Mouse (Mus musculus): ENCODE measurements around the gene Gm17018. TPM values are rescaled to one million over a fixed set of nuclear protein-coding genes. Genes with fewer than 3 reads are reported as not detected.

Gm17018 gene
- polyA plus RNA-seq, 1 experiment from 2014 or later, result 71.7 TPM

DNA sequence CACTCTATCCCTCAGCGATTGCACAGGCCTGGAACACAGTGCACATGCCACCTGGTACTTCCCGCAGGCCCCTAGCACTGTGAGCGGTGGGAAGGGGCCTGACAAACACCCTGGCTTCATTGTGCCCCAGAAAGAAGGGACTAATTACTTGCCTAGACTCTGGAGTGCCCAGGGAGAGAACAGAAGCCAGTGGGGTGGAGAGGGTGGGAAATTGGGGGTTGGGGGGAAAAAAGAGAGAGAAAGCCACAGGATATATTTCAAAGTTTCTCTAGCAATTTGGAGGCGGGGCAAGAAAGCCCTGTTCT is 55.8 kb downstream of the Gm17018 start:
- Histone ChIP-seq H3K27me3 (no peaks in the 10 kb centered on the region; the same call in 1 of the 2 replicates), H3K27ac (replicated peaks) (no peak overlapping the region), H3K4me1 (replicated peaks) (peaks cover 26% of the 10 kb centered on the region), H3K9ac (no peak overlapping the region), H3K4me3 (no peak overlapping the region), H3K36me3 (no peaks in the 10 kb centered on the region; the same call in 1 of the 2 replicates), H3K9me3 (no peaks in the 10 kb centered on the region), H3K4me2 (no peak overlapping the region)
- no peak for ATAC-seq (ENCODE audit: low FRiP score, low read depth)
- WGBS, result 25% methylated on average over 4 of the region's 4 CpGs

DNA sequence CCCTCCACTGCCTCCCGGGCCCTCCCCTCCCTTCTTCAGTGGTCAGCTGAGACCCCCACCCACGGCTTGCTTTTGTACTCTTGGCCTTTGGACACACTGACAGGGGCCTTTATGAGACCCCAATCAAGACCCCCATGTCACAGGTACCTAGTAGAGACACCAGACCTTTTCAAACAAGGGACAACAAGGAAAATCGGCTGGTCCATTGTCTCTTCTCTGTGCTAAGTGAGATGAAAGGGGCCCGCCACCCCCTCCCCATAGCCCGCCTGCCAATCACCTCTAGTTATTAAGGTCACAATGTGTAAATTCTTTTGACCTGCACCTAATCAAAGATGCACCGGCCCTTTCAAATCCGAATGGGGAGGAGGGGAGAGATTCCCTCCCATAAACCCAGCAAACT is 56.3 kb downstream of the Gm17018 start:
- H3K9ac ChIP-seq, result no peak overlapping the region
- H3K9me3 ChIP-seq, result no peaks in the 10 kb centered on the region
- no peaks in the 10 kb centered on the region; the same call in 1 of the 2 replicates for H3K27me3 ChIP-seq
- no peak overlapping the region for H3K27ac ChIP-seq (replicated peaks)
- no peak overlapping the region for H3K4me2 ChIP-seq
- H3K4me1 ChIP-seq (replicated peaks), result peaks cover 26% of the 10 kb centered on the region
- H3K4me3 ChIP-seq, result no peak overlapping the region
- ATAC-seq (ENCODE audit: low FRiP score, low read depth), result no peak
- H3K36me3 ChIP-seq, result no peaks in the 10 kb centered on the region; the same call in 1 of the 2 replicates
- WGBS, result 22% methylated on average over 7 of the region's 7 CpGs

- Histone ChIP-seq H3K4me3 (no peak overlapping the region), H3K36me3 (no peaks in the 10 kb centered on the region), H3K27ac (replicated peaks) (no peak overlapping the region), H3K9me3 (no peaks in the 10 kb centered on the region), H3K9ac (no peak overlapping the region), H3K4me2 (no peak overlapping the region), H3K27me3 (no peaks in the 10 kb centered on the region; the same call in 1 of the 2 replicates), H3K4me1 (replicated peaks) (peaks cover 26% of the 10 kb centered on the region)
- WGBS, result 93% methylated on average over 6 of the region's 6 CpGs
- ATAC-seq (ENCODE audit: low FRiP score, low read depth), result no peak
These were observed 57.8 kb downstream of the Gm17018 start for GRCm38 (mm10) chr19:45618184-45618583.

GRCm38 (mm10) chr19:45619744-45620501 is 59.5 kb downstream of the Gm17018 start:
- Histone ChIP-seq H3K36me3 (peaks cover 4% of the 10 kb centered on the region; the same call in 1 of the 2 replicates), H3K9ac (no peak overlapping the region), H3K4me3 (no peak overlapping the region), H3K4me2 (no peak overlapping the region), H3K27me3 (peaks cover 2% of the 10 kb centered on the region; the same call in 1 of the 2 replicates), H3K9me3 (no peaks in the 10 kb centered on the region), H3K27ac (replicated peaks) (no peak overlapping the region), H3K4me1 (replicated peaks) (peaks cover 24% of the 10 kb centered on the region)
- 86% methylated on average over 14 of the region's 14 CpGs for WGBS
- no peak for ATAC-seq (ENCODE audit: low FRiP score, low read depth)

DNA sequence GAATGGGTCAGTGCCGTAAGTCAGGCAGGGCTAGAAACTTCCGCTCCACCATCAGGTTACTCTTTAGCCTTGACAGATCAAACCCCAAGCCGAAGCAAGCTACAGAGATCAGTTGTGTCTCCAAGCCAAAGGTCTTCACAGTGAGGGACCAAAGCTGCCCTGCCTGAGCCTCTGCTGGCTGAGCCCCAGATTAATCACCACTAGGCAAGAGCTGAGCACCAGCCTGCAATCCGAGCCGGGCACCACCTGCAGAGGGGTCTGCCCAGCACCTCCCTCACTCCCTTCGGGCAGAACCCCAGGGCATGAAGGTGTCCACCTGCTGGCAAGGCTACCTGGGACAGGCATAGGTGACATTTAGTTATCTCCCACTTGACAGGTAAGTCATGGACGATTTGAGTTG is 60.6 kb downstream of the Gm17018 start:
- H3K4me2 ChIP-seq, result no peak overlapping the region
- no peak overlapping the region for H3K4me3 ChIP-seq
- peaks cover 12% of the 10 kb centered on the region for H3K4me1 ChIP-seq (replicated peaks)
- no peak for ATAC-seq (ENCODE audit: low FRiP score, low read depth)
- H3K27ac ChIP-seq (replicated peaks), result no peak overlapping the region
- peaks cover 4% of the 10 kb centered on the region; the same call in 1 of the 2 replicates for H3K36me3 ChIP-seq
- H3K9me3 ChIP-seq, result no peaks in the 10 kb centered on the region
- 69% methylated on average over 7 of the region's 7 CpGs for WGBS
- no peak overlapping the region for H3K9ac ChIP-seq
- peaks cover 2% of the 10 kb centered on the region; the same call in 1 of the 2 replicates for H3K27me3 ChIP-seq

DNA sequence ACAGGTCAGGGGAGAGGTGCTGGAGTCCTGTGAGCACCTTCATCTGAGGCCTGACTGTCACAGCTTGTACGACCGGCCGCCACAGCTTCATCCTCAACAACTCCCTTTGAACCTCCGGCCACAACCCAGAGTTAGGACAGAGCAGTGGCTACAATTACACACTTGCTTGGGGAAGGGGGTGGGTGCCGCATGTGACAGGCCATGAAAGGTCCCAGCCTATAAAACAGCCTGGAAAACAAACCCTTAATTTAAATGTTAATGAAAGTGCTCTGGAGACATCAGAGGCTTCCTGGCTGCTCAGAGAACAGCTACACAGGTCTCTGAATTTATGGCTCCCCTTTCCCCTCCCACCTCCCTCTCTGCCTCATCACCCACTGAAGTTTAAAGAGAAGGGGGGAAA is 61.7 kb downstream of the Gm17018 start:
- H3K27ac ChIP-seq (replicated peaks), result no peak overlapping the region
- H3K36me3 ChIP-seq, result peaks cover 6% of the 10 kb centered on the region; the same call in 1 of the 2 replicates
- H3K9ac ChIP-seq, result no peak overlapping the region
- H3K4me2 ChIP-seq, result no peak overlapping the region
- peaks cover 2% of the 10 kb centered on the region; the same call in 1 of the 2 replicates for H3K27me3 ChIP-seq
- H3K9me3 ChIP-seq, result no peaks in the 10 kb centered on the region
- no peak overlapping the region for H3K4me3 ChIP-seq
- ATAC-seq (ENCODE audit: low FRiP score, low read depth), result no peak
- 32% methylated on average over 5 of the region's 5 CpGs for WGBS
- H3K4me1 ChIP-seq (replicated peaks), result peaks cover 1% of the 10 kb centered on the region; the same call in 1 of the 2 replicates

- 84% methylated on average over 4 of the region's 4 CpGs for WGBS
- Histone ChIP-seq H3K27ac (replicated peaks) (no peak overlapping the region), H3K4me3 (no peak overlapping the region), H3K36me3 (peaks cover 6% of the 10 kb centered on the region; the same call in 1 of the 2 replicates), H3K4me2 (no peak overlapping the region), H3K4me1 (replicated peaks) (no peaks in the 10 kb centered on the region), H3K9me3 (no peaks in the 10 kb centered on the region), H3K27me3 (peaks cover 2% of the 10 kb centered on the region; the same call in 1 of the 2 replicates), H3K9ac (no peak overlapping the region)
- no peak for ATAC-seq (ENCODE audit: low FRiP score, low read depth)
These were observed 63.3 kb downstream of the Gm17018 start for GRCm38 (mm10) chr19:45623710-45624109.

- Histone ChIP-seq H3K9me3 (no peaks in the 10 kb centered on the region), H3K27ac (replicated peaks) (no peak overlapping the region), H3K36me3 (peaks cover 18% of the 10 kb centered on the region), H3K4me3 (no peak overlapping the region), H3K9ac (no peak overlapping the region), H3K27me3 (0 out of 2 replicates have a peak, but pooled peaks cover 2% of the 10 kb centered on the region), H3K4me2 (no peak overlapping the region), H3K4me1 (replicated peaks) (no peaks in the 10 kb centered on the region)
- 23% methylated on average over 3 of the region's 3 CpGs for WGBS
- no peak for ATAC-seq (ENCODE audit: low FRiP score, low read depth)
These were observed 66.6 kb downstream of the Gm17018 start for GRCm38 (mm10) chr19:45627036-45627435.

DNA sequence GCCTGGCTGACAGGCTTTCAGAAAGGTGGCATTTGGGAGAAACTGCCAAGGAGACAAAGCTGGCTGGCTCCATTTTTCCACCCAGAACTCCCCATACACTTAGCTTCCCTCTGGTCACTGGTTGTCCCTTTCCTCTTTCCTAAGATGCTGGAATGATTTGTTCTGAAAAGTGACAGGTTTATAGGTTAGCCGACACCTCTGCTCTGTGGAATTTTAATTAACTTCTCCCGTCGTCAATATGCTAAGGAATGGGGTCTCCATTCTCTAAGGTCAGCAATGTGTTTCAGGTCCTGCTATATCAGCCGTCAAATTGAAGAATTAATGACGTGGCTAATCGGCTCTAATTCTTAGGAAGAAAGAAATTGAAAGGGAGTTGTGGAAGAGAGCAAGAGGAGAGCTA is 68.2 kb downstream of the Gm17018 start:
- H3K9ac ChIP-seq, result no peak overlapping the region
- no peaks in the 10 kb centered on the region for H3K4me1 ChIP-seq (replicated peaks)
- H3K27ac ChIP-seq (replicated peaks), result no peak overlapping the region
- no peak overlapping the region for H3K4me3 ChIP-seq
- 0 out of 2 replicates have a peak, but pooled peaks cover 2% of the 10 kb centered on the region for H3K27me3 ChIP-seq
- peaks cover 22% of the 10 kb centered on the region for H3K36me3 ChIP-seq
- no peaks in the 10 kb centered on the region for H3K9me3 ChIP-seq
- H3K4me2 ChIP-seq, result no peak overlapping the region
- ATAC-seq (ENCODE audit: low FRiP score, low read depth), result no peak
- WGBS, result 38% methylated on average over 6 of the region's 6 CpGs

DNA sequence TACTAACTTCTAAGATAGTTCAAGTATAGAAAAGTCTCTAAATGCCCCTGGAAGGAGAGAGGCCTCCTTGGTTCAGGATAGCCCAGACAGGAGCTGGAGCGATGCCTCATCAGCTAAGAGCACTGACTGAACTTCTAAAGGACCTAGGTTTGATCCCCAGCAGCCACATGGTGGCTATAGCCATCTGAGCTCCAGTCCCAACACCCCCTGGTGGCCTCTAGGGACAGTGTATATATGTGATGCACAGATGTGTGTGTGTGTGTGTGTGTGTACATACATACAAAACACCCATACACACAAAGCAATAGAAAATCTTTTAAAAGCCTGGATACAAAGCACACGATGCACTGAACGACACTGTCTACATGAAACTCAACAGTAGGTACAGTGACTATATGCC is 68.8 kb downstream of the Gm17018 start:
- Histone ChIP-seq H3K4me2 (no peak overlapping the region), H3K27ac (replicated peaks) (no peak overlapping the region), H3K36me3 (peaks cover 22% of the 10 kb centered on the region), H3K4me1 (replicated peaks) (no peaks in the 10 kb centered on the region), H3K4me3 (no peak overlapping the region), H3K9ac (no peak overlapping the region), H3K9me3 (no peaks in the 10 kb centered on the region), H3K27me3 (0 out of 2 replicates have a peak, but pooled peaks cover 2% of the 10 kb centered on the region)
- WGBS, result 95% methylated on average over 3 of the region's 3 CpGs
- no peak for ATAC-seq (ENCODE audit: low FRiP score, low read depth)

All from hindbrain, embryonic 15.5 days (tissue).